Mouse (Mus musculus) cerebellum, postnatal 10 days (tissue): ENCODE measurements around the gene Tmem234.

Experiments
- DNase-seq, 2 experiments: peaks; one replicate each; pipeline ENCODE4 v3.0.0; 2021; ENCODE audit warnings: mixed read lengths in 2 of 2

Tmem234 gene

DNA sequence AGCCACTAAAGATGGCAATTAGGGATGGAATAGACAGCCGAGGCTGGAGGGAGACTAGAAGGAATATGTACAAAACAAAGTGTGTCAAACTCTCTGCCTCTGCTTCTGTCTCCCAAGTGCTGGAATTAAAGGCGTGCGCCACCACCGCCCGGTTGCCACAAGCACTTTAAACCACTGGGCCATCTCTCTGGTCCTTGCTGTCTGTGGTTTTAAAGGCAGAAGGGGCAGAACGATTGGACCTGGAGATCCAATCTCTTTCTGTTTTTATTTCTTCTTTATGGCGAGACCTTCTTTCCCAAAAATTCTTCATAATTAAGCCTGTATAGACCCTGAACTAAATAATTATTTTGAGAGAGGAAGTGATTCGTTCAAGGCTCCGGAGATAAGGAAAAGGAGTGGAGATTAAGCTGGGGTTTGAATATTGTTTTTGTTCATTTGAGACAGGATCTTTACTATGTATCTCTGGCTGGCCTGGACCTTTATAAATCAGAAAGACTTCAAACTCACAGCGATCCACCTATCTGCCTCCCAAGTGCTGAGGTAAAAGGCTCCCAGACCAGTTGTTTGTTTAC, 72.5 kb downstream of the Tmem234 start:
- no peak for DNase-seq
